Mouse (Mus musculus) left cerebral cortex, postnatal 25 days (tissue): ENCODE measurements around the gene Nkpd1. TPM values are rescaled to one million over a fixed set of nuclear protein-coding genes. Genes with fewer than 3 reads are reported as not detected.
"Not testable (repeated sequence)": the region's sequence is repeated elsewhere in the genome, so short reads cannot be mapped to it uniquely, and the experiment has no call there.

Experiments
- DNase-seq, 2 experiments: peaks; one replicate each; pipeline ENCODE4 v3.0.0; 2022; ENCODE audit warnings: low spot score in 2 of 2, mixed read lengths in 1 of 2
- intact Hi-C: fragments of 180-260 bp; cut with DNase I; formaldehyde crosslinking; loops from one replicate; pipeline ENCODE4 v1.15.1; 2025
- total RNA-seq, 2 experiments: library from RNA; stranded (reverse); gene quantifications; 2 replicates each; pipeline ENCODE4 v1.2.3; 2021

Gene Nkpd1
- total RNA-seq, 2 experiments from 2014 or later: 0.64 to 0.87 TPM

DNA sequence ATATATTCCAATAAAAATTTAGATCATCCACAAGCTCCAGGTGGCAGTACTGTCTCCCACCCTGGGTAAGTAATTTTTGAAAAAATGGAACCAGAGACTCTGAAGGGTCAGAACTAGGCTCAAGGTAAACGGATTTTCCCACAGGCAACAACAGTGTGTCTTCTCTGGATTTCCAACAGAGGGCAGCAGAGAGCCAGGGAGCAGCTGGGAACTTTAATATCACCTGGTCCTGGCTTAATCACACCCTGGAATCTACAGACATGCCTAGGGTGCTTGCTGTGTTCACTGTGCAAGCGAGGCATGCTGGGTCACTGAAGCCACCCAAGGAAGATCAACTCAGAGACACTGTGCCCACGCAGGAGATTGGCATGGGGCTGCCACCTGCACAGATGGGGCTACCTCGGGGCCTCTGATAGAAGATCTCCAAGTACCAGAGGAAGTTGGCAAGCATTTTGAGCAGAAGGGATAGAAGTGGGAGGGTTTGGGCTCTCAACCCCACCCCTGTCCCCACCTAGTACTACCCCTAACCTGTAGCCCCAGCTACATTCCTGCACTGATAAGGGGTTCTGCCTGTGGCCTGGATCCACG, 14.1 kb upstream of the Nkpd1 start:
- intact Hi-C loops: no loop called here
- DNase-seq: no peak

DNA sequence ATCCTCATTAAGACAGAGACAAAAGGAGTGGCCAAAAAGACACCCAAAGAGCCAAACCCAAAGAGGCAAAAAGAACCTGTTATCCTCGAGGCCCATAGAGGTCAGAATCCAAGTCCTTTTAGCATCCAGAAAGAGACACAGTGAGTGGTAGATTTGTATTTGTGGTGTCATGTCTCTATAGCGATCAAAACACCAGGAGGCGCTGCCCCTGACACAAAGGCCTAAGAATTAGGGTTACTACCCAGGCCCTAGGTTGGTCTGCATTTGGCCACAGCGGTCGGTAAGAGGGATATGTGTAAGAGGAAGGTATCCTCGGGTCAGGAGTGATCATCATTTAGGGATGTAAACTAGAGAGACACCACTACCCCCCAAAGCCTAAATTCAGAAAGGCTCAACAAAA, 11.3 kb upstream of the Nkpd1 start:
- DNase-seq: no peak
- intact Hi-C loops: loop anchor here (1.0 kb wide), 1 partner anchor 67 kb away; no protein-coding TSS in a partner anchor

DNA sequence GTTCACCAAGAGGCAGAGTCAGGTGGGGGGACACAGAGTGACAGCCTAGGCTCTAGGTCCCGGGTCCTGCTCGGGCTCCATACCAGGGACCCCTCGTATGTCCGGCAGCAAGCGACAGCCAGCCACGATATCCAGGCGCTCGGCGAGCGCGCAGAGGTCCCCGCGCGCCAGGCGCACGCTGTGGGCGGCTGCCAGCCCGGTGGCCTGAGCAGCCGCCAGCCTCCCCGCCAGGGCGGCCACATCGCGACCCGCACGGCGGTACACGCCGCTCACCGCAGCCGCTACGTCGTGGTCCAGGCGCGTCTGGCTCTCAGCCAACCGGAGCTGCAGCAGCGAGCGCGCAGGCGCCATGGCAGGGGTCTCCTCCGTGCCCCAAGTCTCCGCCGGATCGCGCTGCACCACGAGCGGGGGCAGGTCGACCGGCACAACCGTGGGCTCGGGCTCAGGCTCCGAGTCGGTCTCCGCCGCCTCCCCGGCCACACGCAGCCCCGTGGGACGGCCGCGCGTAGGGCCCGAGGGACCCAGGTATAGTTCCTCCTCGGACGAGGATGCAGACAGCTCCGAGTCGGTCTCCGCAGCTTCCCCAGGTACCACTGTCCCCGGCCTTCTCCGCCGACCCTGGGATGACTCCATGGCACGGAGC, 10.5 kb upstream of the Nkpd1 start:
- intact Hi-C loops: loop anchor here (1.0 kb wide), 1 partner anchor 66 kb away; no protein-coding TSS in a partner anchor
- peak in 1 of 2 experiments; percentile 57 for DNase-seq

DNA sequence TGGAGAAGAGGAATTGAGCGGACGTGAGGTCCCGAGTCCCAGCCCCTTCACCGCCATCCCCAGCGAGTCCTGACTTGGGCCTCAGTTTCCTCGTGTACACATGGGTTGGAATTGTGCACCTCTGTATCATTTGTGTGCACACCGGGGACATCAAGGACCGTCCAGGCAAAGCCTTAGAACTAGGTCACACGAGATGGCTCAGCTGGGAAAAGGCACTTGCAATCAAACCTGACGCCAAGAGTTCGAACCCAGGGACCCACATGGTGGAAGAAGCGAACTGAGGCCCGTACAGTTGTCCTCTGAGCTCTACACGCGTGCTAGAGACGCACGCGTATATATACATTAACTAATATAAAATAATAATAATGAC, 10.0 kb upstream of the Nkpd1 start:
- intact Hi-C loops: no loop called here
- no peak for DNase-seq

DNA sequence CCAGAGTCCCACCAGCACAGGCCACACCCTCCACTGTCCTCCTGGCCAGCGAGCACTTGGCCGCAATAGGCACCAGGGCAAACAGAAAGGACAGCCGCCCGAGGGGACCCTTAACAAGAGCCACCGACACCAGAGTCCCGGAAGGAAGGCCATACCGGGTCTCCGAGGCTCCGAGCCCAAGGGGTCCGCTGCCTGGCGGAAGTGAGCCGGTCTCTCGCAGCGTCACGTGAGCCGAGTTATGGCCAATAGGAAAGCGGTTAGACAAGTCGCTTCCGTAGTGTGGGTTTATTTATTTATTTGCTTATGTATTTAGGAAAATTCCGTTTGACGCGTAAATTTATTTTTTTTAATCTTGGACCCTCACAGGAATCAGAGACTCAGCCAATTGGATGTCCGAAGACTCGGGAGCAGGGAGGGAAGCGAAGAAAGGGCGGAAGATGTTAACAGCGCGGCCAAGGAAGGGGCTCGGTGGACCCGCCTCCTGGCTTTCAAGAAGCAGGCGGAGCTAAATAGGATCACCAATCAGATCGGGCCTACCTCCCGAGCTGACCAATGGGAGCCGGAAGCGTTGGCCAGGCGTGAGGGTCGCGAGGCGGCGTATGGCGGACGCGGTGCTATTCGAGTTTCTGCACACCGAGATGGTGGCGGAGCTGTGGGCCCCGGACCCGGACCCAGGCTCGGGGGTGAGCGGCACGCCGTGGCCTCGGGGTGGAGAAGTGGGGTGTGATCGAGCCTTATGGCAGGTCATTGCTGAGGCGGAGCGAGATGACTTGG, 9.3 kb upstream of the Nkpd1 start, which contains the start of the genes Bloc1s3 and Trappc6a:
Gene Bloc1s3, minus strand, starts transcription at position 218 of the 774 bp plus-strand sequence.
Gene Trappc6a, plus strand, starts transcription at position 246 of the 774 bp plus-strand sequence.
- DNase-seq: peak; percentile 96 to 97
- intact Hi-C loops: loop anchor here (2.0 kb wide), 1 partner anchor 52 kb away; no protein-coding TSS in a partner anchor

DNA sequence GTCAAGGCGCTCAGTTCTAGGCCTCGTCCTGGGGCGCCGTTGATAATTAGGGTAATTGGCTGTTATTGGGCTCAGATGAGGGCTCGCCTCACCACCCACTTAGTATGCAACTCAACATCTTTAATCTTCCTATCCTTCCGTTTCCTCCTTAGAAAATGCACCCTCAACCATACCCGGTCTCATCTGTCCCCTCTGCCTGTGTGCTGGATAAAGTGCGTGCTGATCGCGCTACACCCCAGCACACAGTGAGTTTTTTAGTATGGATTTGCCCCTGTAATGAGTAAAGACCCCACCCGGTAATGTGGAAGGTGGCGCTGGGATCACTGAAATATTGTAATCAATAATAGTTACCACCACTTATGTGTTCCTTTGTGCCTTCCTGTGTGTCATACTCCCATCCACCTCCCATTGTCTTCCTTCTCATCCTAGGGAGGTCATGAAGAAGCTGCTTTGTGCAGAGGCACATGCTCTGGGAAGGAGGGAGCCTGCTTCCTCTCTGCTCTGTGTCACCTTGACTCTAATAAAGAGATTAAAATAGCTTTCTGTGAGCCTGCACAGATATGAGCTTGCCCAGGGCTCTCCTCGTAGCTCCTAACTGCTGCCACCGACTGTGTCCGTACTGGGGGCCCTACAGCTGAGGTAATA, 8.6 kb upstream of the Nkpd1 start:
- no peak for DNase-seq
- intact Hi-C loops: loop anchor here (2.0 kb wide), 1 partner anchor 52 kb away; no protein-coding TSS in a partner anchor

DNA sequence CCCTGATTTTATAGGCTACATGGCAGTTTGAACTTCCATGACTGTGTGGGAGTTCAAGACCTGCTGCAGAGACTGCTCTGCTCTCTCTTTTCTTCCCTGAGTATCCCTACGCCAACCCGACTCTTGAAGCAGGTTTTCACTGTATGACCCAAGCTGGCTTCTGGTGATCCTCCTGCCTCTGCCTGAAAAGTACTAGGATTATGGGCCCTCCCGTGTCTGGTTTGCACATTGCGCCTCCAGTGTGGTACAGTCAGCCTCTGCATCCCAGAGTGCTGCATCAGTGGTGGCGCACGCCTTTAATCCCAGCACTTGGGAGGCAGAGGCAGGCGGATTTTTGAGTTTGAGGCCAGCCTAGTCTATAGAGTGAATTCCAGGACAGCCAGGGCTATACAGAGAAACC, 7.9 kb upstream of the Nkpd1 start:
- intact Hi-C loops: loop anchor here (2.0 kb wide), 1 partner anchor 51 kb away; no protein-coding TSS in a partner anchor
- DNase-seq: no peak

DNA sequence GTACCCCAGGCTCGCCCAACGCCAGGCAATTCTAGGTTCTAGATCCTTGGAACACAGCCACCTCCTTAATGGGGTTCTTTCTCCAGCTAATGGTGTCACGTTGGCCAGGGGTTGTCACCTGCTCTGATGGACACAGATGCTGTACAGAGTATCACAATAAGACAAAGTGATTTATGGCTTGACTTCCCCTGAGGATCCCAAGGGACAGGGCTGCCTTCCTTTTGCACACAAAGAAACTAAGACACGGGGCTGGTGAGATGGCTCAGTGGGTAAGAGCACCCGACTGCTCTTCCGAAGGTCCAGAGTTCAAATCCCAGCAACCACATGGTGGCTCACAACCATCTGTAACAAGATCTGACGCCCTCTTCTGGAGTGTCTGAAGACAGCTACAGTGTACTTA, 5.7 kb upstream of the Nkpd1 start:
- intact Hi-C loops: not testable (repeated sequence)

DNA sequence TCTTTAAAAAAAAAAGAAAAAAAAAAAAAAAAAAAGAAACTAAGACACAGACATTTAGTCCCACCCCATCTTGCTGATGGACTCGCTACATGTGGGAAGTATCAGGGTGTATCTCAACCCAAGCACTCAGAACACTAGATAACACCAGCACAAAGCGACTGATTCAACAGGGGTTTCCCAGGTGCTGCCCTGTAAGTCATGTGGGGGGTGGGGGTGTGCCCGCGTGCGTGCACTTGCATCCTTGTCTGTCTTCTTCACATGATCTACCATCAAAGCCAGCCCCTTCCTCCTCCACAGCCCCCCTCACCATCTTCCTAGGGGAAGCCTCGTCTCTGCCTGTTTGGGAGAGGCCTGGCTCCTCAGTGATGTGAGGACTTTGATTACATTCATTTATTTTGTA, 5.3 kb upstream of the Nkpd1 start:
- no peak for DNase-seq
- intact Hi-C loops: no loop called here

More for the DNA sequence above, 5.7 kb upstream of the Nkpd1 start:
- DNase-seq: not testable (repeated sequence)

DNA sequence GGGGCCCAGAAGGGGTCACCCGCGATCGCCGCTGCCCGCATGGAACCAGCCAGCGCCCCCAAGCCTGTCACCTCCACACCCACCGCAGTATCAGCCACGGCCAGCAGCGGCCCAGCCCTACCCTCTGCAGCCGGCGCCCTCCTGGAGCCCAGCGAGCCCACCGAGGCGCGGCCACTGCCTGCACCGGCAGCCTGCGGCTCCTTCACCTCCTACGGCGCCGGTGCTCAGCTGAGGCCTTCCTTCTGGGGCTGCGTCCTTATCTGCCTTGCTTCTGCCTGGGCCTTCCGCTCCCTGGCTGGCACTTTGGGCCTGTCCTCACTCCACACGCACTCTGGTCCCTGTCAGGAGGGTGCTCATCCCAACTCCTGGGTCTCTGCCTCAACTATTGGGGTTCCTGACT, 2.4 kb downstream of the Nkpd1 start:
- intact Hi-C loops: no loop called here
- no peak for DNase-seq

DNA sequence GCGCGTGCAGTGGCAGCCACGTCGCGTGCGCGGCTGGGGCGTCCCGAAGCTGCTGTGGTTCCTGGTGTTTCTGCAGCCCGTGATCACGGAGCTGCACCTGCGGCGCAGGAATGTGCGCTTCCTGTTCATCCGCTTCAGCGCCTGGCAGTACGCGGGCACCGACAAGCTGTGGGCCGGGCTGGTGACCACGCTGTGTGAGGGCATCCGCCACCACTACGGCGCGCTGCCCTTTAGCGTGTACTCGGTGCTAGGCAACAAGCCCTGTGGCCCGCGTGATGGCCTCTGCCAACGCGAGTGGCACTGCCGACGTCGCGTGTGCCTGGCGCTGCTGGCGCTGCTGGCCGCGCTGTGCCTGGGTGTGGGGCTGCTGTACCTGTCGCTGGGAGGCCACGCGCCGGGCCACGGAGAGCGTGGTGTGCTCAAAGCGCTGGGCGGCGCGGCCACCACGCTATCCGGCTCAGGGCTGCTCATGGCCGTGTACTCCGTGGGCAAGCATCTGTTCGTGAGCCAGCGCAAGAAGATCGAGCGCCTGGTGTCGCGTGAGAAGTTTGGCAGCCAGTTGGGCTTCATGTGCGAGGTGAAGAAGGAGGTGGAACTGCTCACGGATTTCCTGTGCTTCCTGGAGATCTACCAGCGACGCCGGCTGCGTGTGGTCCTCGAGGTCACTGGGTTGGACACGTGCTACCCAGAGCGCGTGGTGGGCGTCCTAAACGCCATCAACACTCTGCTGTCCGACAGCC, 5.5 kb downstream of the Nkpd1 start:
- DNase-seq: no peak
- intact Hi-C loops: no loop called here

DNA sequence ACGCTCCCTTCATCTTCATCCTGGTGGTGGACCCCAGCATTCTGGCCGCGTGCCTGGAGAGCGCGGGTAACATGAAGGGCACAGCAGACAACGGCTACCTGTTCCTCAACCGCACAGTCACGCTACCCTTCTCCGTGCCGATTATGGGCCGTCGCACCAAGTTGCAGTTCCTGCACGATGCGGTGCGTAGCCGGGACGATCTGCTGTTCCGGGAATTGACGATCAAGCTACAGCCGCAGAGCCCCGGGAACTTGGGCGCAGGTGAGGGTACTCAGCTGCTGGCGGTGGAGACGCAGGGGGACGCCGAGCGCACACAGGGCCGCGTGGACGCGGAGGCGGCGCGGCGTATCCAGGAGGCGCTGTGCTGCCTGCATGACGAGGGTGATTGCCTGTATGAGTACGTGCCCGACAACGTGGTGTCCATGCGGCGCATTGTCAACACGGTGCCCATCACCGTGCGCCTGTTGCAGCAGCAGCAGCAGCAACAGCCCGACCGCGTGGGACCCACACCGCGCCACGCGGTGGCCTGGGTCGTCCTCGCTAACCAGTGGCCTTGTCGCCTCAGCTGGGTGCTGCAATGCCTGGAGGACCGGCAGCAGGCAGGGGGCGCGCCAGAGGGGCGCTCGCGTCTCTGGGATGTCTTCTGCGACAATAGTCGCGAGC, 6.2 kb downstream of the Nkpd1 start:
- intact Hi-C loops: no loop called here
- peak; percentile 69 to 70 for DNase-seq

DNA sequence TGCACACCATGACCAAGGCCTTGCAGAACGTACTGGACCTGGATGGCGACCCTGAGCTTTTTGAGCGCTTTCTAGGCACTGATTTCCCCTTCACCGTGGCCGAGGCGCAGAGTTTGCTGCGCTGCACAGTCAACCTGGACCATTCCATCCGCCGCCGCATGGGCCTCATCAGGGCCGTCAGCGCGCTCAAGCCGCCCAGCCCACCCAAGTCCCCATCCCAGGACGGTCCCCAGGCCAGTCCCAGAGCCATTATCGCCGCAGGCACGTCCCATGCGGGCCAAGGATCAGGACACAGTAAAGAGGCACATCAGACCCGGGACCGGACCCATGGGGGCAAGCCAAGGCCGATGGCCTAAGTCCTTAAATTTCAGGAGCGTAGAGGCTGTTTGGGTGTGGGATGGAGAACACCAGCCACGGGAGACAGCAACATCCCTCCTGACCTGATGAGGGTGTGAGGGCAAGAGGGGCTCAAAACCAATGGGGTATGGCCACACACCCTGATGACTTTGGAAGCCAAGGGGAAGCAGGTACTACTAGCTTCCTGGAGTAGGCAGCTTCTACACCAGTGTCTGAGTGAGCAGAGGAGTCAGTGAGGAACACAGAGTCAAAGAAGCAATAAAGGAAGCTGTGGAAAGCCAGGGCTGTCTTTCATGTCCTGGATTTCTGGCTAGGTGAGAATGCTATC, 6.9 kb downstream of the Nkpd1 start:
- intact Hi-C loops: no loop called here
- DNase-seq: no peak

DNA sequence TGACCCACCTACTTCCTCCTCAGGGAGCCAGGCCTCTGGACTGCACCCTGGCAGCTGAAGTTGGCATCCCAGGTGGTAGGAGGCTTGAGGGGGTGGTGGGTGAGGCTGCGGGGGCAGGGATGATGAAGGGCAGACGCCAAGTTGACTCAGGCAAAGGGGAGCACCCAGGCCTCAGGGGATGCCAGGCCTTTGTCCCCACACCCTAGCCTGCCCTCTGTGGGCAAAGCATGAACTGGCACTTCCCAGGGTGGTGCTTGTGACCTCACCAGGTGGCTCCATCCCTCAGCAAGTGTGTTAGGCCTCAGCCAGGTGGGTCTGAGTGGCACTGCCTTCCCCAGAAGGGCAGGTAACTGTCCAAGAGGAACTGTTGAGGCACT, 7.5 kb downstream of the Nkpd1 start:
- no peak for DNase-seq
- intact Hi-C loops: no loop called here

DNA sequence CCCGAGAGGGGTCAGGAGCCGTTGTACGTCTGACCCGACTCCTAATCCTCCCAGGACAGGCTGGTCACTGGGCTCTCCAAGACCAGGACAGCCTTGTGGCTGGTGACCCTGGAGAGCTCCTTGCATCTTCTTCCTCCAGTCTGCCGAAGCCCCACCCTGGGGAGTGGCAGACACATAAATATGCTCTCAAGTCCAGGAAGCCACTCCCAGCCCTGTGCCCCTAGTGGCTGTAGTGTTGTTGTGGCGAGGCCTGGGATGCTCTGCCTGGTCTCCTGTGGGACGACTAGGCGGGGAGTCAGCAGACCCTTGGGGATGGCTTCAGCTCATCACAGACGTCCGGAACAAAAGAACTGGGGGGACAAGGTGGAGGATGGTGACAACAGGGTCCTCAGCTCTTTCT, 13.4 kb downstream of the Nkpd1 start:
- intact Hi-C loops: no loop called here
- DNase-seq: no peak

DNA sequence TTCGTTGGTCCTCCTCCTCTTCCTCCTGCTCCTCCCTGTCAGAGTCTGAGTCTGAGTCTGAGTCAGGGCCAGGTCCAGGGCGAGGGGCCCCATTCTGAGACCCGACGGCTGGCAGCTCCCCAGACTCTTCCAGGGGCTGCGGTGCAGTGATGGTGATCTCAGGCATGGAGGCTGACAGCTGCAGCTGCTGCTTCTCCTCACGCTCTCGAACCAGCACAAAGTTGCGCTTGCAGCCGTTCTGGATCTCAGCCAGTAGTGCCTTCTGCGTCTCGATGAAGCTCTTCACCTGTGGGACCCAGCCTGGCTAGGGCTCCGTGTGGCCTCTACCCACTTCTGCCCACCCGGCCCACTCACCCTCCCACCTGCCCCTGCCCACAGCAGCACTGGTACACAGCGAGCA, 14.6 kb downstream of the Nkpd1 start:
- intact Hi-C loops: no loop called here
- no peak for DNase-seq

DNA sequence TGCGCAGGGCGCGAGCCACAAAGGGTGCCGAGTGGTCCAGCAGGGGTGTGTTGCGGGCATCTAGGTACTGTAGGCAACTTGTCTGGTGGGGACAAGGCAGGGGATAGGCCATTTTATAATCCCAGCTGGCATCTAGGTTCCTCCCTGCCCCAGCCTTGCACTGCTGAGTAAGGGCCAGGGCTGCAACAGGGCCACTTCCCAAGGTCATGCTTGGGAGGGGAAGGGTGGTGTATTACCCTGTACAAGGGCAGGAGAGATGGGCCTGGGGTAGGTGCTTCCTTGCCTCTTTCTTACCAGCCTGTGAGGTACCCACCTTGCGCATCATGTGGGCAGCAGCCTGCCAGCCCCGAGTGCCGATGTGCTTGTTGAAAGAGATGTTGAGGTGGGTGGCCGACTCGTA, 17.0 kb downstream of the Nkpd1 start:
- DNase-seq: no peak
- intact Hi-C loops: no loop called here

DNA sequence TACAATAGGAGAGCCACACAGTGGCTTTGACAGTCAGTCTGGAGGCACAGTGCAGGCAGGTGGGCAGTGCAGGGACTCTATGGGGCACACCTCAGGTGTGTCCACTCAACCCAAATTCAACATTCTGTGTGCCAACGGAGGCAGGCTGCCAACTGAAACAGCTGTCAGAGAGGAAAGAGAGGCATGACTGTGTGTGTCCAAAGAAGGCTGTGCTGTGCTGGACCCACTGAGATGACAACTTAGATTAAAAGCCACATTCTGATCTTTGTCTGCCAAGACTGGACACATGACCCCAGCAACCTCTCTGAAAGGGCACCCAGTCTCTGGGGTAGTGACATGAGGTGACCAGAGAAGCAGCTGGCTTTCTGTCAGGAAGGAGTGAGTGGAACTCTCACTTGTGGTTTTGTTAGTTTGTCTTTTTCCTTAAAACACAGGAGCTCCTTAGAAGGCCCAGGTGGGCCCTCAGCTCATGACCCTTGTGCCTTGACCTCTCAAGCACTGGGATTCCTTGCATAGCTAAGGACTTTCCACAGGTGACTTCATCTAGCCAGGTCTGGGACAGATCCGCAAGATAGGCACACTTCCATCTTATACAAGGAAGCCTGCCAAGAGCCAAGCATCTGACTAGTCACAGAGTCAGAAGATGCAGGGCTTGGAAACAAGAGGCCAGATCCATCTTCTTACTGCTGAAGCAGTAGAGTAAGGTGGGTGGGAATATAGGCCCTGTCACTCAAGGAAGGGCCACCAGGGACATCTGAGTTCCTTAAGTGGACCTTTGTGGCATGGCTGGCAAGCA, 23.3 kb downstream of the Nkpd1 start:
- no peak for DNase-seq
- intact Hi-C loops: no loop called here
